Mouse (Mus musculus): ENCODE data around the gene Mb. TPM values are rescaled to one million over a fixed set of nuclear protein-coding genes. Genes with fewer than 3 reads are reported as not detected.

Mb gene
- polyA plus RNA-seq, 1 experiment from 2014 or later, result 0.35 TPM

GRCm38 (mm10) chr15:77044597-77045320, 5.7 kb downstream of the Mb start, which contains the start of gene Apol6:
Apol6 (plus strand) TSS chr15:77044729.
- no peak within 1 kb of the TSS for H3K4me2 ChIP-seq (ENCODE audit: low read length)
- no peak within 1 kb of the TSS for H3K27ac ChIP-seq (ENCODE audit: low read depth)
- no peak within 1 kb of the TSS for H3K9ac ChIP-seq (ENCODE audit: low read length)
- H3K36me3 ChIP-seq (ENCODE audit: control insufficient read depth, insufficient read depth, low read length), result no peaks in the 10 kb centered on the region
- WGBS, result 80% methylated on average over 12 of the region's 12 CpGs
- H3K27me3 ChIP-seq (replicated peaks; ENCODE audit: control insufficient read depth, insufficient read depth, low read length), result no peaks in the 10 kb centered on the region
- DNase-seq (ENCODE audit: low spot score) (no peak), ATAC-seq (replicated peaks; ENCODE audit: low FRiP score, low TSS enrichment, low read depth) (no peak)
- no peak within 1 kb of the TSS for H3K4me3 ChIP-seq (ENCODE audit: low read depth, low read length)
- H3K9me3 ChIP-seq (ENCODE audit: control insufficient read depth, low read length), result no peaks in the 10 kb centered on the region
- H3K4me1 ChIP-seq (replicated peaks; ENCODE audit: control insufficient read depth, insufficient read depth, low read length), result 0 out of 2 replicates have a peak, but pooled peaks cover under 1% of the 10 kb centered on the region

GRCm38 (mm10) chr15:77040784-77041183, 9.7 kb downstream of the Mb start:
- Histone ChIP-seq H3K4me3 (ENCODE audit: low read depth, low read length) (no peak overlapping the region), H3K36me3 (ENCODE audit: control insufficient read depth, insufficient read depth, low read length) (no peaks in the 10 kb centered on the region), H3K4me2 (ENCODE audit: low read length) (no peak overlapping the region), H3K9me3 (ENCODE audit: control insufficient read depth, low read length) (no peaks in the 10 kb centered on the region), H3K27ac (ENCODE audit: low read depth) (no peak overlapping the region), H3K9ac (ENCODE audit: low read length) (no peak overlapping the region), H3K27me3 (replicated peaks; ENCODE audit: control insufficient read depth, insufficient read depth, low read length) (no peaks in the 10 kb centered on the region), H3K4me1 (replicated peaks; ENCODE audit: control insufficient read depth, insufficient read depth, low read length) (peaks cover 35% of the 10 kb centered on the region)
- no peak for ATAC-seq (replicated peaks; ENCODE audit: low FRiP score, low TSS enrichment, low read depth)
- DNase-seq (ENCODE audit: low spot score), result no peak
- 77% methylated on average over 3 of the region's 3 CpGs for WGBS

GRCm38 (mm10) chr15:77039211-77039700, 11.2 kb downstream of the Mb start:
- Histone ChIP-seq H3K4me2 (ENCODE audit: low read length) (no peak overlapping the region), H3K27me3 (replicated peaks; ENCODE audit: control insufficient read depth, insufficient read depth, low read length) (no peaks in the 10 kb centered on the region), H3K36me3 (ENCODE audit: control insufficient read depth, insufficient read depth, low read length) (no peaks in the 10 kb centered on the region), H3K4me1 (replicated peaks; ENCODE audit: control insufficient read depth, insufficient read depth, low read length) (peaks cover 35% of the 10 kb centered on the region), H3K4me3 (ENCODE audit: low read depth, low read length) (no peak overlapping the region), H3K9ac (ENCODE audit: low read length) (no peak overlapping the region), H3K27ac (ENCODE audit: low read depth) (no peak overlapping the region), H3K9me3 (ENCODE audit: control insufficient read depth, low read length) (no peaks in the 10 kb centered on the region)
- WGBS, result 60% methylated on average over 8 of the region's 9 CpGs
- no peak for ATAC-seq (replicated peaks; ENCODE audit: low FRiP score, low TSS enrichment, low read depth)
- no peak for DNase-seq (ENCODE audit: low spot score)

- Histone ChIP-seq H3K4me2 (ENCODE audit: low read length) (peak overlapping the region; percentile 26), H3K9ac (ENCODE audit: low read length) (peak overlapping the region; percentile 22), H3K4me3 (ENCODE audit: low read depth, low read length) (no peak overlapping the region), H3K9me3 (ENCODE audit: control insufficient read depth, low read length) (no peaks in the 10 kb centered on the region), H3K4me1 (replicated peaks; ENCODE audit: control insufficient read depth, insufficient read depth, low read length) (peaks cover 35% of the 10 kb centered on the region), H3K36me3 (ENCODE audit: control insufficient read depth, insufficient read depth, low read length) (no peaks in the 10 kb centered on the region), H3K27me3 (replicated peaks; ENCODE audit: control insufficient read depth, insufficient read depth, low read length) (no peaks in the 10 kb centered on the region), H3K27ac (ENCODE audit: low read depth) (peak overlapping the region; percentile 98)
- DNase-seq (ENCODE audit: low spot score) (peak; percentile 90), ATAC-seq (replicated peaks; ENCODE audit: low FRiP score, low TSS enrichment, low read depth) (peak; percentile 92)
- WGBS, result 6% methylated on average over 11 of the region's 11 CpGs
Measured at GRCm38 (mm10) chr15:77037278-77038161, 12.9 kb downstream of the Mb start.

- ATAC-seq (replicated peaks; ENCODE audit: low FRiP score, low TSS enrichment, low read depth) (peak; percentile 16; the same call in 1 of the 2 replicates), DNase-seq (ENCODE audit: low spot score) (no peak)
- Histone ChIP-seq H3K4me1 (replicated peaks; ENCODE audit: control insufficient read depth, insufficient read depth, low read length) (peaks cover 35% of the 10 kb centered on the region), H3K9me3 (ENCODE audit: control insufficient read depth, low read length) (no peaks in the 10 kb centered on the region), H3K27me3 (replicated peaks; ENCODE audit: control insufficient read depth, insufficient read depth, low read length) (no peaks in the 10 kb centered on the region), H3K4me3 (ENCODE audit: low read depth, low read length) (no peak overlapping the region), H3K4me2 (ENCODE audit: low read length) (peak overlapping the region; percentile 26), H3K9ac (ENCODE audit: low read length) (peak overlapping the region; percentile 22), H3K27ac (ENCODE audit: low read depth) (peak overlapping the region; percentile 98), H3K36me3 (ENCODE audit: control insufficient read depth, insufficient read depth, low read length) (no peaks in the 10 kb centered on the region)
- WGBS, result 26% methylated on average over 2 of the region's 2 CpGs
Measured at GRCm38 (mm10) chr15:77036989-77037277, 13.5 kb downstream of the Mb start.

GRCm38 (mm10) chr15:77036320-77036988, 14.0 kb downstream of the Mb start:
- Histone ChIP-seq H3K4me1 (replicated peaks; ENCODE audit: control insufficient read depth, insufficient read depth, low read length) (peaks cover 35% of the 10 kb centered on the region), H3K9ac (ENCODE audit: low read length) (peak overlapping the region; percentile 22), H3K4me2 (ENCODE audit: low read length) (peak overlapping the region; percentile 26), H3K36me3 (ENCODE audit: control insufficient read depth, insufficient read depth, low read length) (no peaks in the 10 kb centered on the region), H3K9me3 (ENCODE audit: control insufficient read depth, low read length) (no peaks in the 10 kb centered on the region), H3K4me3 (ENCODE audit: low read depth, low read length) (no peak overlapping the region), H3K27me3 (replicated peaks; ENCODE audit: control insufficient read depth, insufficient read depth, low read length) (no peaks in the 10 kb centered on the region), H3K27ac (ENCODE audit: low read depth) (peak overlapping the region; percentile 98)
- WGBS, result 51% methylated on average over 11 of the region's 11 CpGs
- no peak for DNase-seq (ENCODE audit: low spot score)
- peak; percentile 37; the same call in 1 of the 2 replicates for ATAC-seq (replicated peaks; ENCODE audit: low FRiP score, low TSS enrichment, low read depth)

GRCm38 (mm10) chr15:77035643-77036042, 14.8 kb downstream of the Mb start:
- Histone ChIP-seq H3K9ac (ENCODE audit: low read length) (no peak overlapping the region), H3K27me3 (replicated peaks; ENCODE audit: control insufficient read depth, insufficient read depth, low read length) (no peaks in the 10 kb centered on the region), H3K4me1 (replicated peaks; ENCODE audit: control insufficient read depth, insufficient read depth, low read length) (peaks cover 35% of the 10 kb centered on the region), H3K27ac (ENCODE audit: low read depth) (peak overlapping the region; percentile 98), H3K36me3 (ENCODE audit: control insufficient read depth, insufficient read depth, low read length) (no peaks in the 10 kb centered on the region), H3K4me2 (ENCODE audit: low read length) (no peak overlapping the region), H3K4me3 (ENCODE audit: low read depth, low read length) (no peak overlapping the region), H3K9me3 (ENCODE audit: control insufficient read depth, low read length) (no peaks in the 10 kb centered on the region)
- whole genome bisulfite sequencing, result 76% methylated on average over 3 of the region's 3 CpGs
- DNase-seq (ENCODE audit: low spot score) (no peak), ATAC-seq (replicated peaks; ENCODE audit: low FRiP score, low TSS enrichment, low read depth) (no peak)

- Histone ChIP-seq H3K36me3 (ENCODE audit: control insufficient read depth, insufficient read depth, low read length) (no peaks in the 10 kb centered on the region), H3K9ac (ENCODE audit: low read length) (no peak overlapping the region), H3K4me1 (replicated peaks; ENCODE audit: control insufficient read depth, insufficient read depth, low read length) (peaks cover 33% of the 10 kb centered on the region), H3K4me3 (ENCODE audit: low read depth, low read length) (no peak overlapping the region), H3K27ac (ENCODE audit: low read depth) (no peak overlapping the region), H3K27me3 (replicated peaks; ENCODE audit: control insufficient read depth, insufficient read depth, low read length) (no peaks in the 10 kb centered on the region), H3K4me2 (ENCODE audit: low read length) (no peak overlapping the region), H3K9me3 (ENCODE audit: control insufficient read depth, low read length) (no peaks in the 10 kb centered on the region)
- no peak for ATAC-seq (replicated peaks; ENCODE audit: low FRiP score, low TSS enrichment, low read depth)
- 80% methylated on average over 6 of the region's 6 CpGs for WGBS
- no peak for DNase-seq (ENCODE audit: low spot score)
Measured at GRCm38 (mm10) chr15:77034526-77034925, 15.9 kb downstream of the Mb start.
